Mouse (Mus musculus): Measurements from ENCODE around the gene Slc9a3. TPM values are rescaled to one million over a fixed set of nuclear protein-coding genes. Genes with fewer than 3 reads are reported as not detected.

Slc9a3 gene
- total RNA-seq (2014; fragmentation: Nextera tagmentation) = not detected in 2 replicates
- total RNA-seq (2017) = not detected in 2 replicates

GRCm38 (mm10) chr13:74121141-74121602, at the start of gene Slc9a3:
TSS of gene Slc9a3 (plus strand) at chr13:74121457.
- no peak for ATAC-seq (replicated peaks; ENCODE audit: low FRiP score, low TSS enrichment, poor library complexity, severe bottlenecking)

GRCm38 (mm10) chr13:74071714-74072113, 49.5 kb upstream of the Slc9a3 start:
- no peak for ATAC-seq (replicated peaks; ENCODE audit: low FRiP score, low TSS enrichment, poor library complexity, severe bottlenecking)

DNA sequence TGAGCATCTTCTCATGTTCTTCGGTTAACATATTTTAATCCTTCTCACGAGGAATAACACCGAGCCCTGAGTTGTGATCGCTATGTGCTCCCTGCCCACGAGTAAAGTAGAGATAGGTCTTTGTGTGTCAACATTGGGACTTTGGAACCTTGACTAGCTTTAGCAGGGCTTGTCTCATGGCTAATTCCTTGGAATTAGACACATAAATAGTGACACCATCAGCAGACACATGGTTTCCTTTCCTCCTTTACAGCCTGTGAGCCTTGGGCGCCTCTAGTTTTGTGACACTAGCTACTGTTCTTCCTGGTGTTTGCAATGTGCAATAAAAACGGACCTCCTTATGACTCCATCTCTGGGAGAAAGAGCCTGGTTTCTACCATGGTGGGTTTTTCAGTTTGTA, 47.9 kb upstream of the Slc9a3 start:
- ATAC-seq (replicated peaks; ENCODE audit: low FRiP score, low TSS enrichment, poor library complexity, severe bottlenecking) = no peak

DNA sequence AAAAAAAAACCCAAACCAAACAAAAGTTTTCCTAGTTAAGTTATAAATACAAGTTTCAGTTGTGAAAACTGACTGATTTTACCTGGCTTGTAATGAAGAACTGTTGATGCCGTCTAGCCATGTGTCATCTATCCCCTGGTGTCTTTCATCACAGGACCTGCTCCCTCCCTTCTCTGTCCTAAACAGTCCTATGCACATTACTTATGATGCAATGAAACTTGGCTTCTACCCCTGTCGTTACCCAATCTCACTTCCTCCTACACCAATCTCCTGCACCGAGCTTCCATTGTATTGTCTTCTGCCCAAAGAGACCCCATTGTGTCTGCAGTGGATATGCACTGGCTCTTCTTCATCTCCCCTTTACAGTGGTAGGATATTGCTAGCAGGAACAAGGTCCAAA, 31.0 kb upstream of the Slc9a3 start:
- no peak for ATAC-seq (replicated peaks; ENCODE audit: low FRiP score, low TSS enrichment, poor library complexity, severe bottlenecking)

DNA sequence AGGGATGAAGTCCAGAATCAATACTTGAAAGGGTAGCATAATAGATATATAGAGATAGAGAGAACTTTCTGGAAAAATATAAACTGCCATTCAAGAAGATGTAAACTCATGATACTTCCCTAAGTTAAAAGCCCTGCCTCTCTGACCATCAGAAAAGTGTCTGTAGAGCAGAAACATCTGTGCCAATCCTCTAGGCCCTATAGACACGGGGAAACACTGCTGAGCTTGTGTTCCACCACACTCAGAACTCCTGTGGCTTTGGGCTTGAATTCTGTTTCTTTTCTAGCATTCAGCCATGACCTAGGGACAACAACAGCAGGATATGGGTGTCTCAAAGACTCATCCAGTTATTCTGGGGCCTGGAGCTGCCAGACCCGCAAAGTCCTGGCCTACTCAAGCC, 25.3 kb upstream of the Slc9a3 start:
- no peak for ATAC-seq (replicated peaks; ENCODE audit: low FRiP score, low TSS enrichment, poor library complexity, severe bottlenecking)

GRCm38 (mm10) chr13:74096715-74097363, 24.4 kb upstream of the Slc9a3 start:
- ATAC-seq (replicated peaks; ENCODE audit: low FRiP score, low TSS enrichment, poor library complexity, severe bottlenecking) = peak; percentile 89

DNA sequence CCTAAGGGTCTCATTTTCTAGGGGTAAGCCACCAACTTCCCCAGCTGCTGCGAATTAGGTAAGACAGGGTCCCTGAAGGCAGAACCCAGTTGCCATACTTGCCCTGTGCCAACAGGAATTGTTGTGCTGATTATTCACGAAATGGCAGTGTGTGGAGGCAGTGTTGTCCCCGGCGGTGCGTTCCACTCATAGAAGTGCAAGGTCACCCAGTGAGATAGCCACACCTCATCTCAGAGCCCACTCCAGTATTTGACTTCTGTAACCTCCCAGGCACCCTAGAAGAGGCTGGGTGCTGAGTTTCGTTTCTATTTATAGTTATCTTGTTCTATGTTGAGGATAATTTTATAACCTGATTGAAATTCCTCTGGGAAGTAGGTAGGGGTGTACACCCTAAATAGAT, 22.3 kb upstream of the Slc9a3 start:
- no peak for ATAC-seq (replicated peaks; ENCODE audit: low FRiP score, low TSS enrichment, poor library complexity, severe bottlenecking)

DNA sequence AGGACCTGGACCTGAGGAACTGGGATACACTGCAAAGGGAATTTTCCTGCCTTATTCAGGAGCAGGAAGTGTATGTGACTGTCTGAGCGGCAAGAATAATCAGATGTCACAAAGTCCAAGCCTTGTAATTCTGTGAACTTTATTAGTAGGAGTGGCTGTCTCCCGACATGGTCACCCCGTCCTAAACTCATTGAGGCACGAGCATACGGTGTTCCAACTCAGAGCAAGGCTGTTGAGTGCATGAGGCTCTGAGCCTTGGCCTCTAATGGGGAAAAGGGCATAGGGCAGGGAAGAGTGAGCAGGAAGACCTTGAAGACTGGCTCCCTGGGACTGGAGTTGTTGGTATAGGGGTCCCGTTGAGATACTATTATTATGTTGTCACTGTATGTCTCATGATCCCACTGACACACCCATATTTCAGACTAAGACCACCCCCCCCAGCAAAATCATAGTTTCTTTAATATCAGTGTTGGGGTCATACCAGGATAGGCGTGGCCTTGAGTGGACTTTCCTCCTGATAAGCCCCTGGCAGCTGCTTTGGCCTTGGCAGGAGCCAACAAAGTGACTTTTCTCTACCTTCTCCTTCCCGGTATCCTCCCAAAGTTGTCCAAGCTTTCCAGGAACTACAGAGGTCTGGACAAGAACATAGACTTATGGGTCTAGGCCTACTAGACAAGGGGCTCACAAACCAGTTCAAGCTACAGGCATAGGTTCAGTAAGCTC, 19.0 kb upstream of the Slc9a3 start:
- ATAC-seq (replicated peaks; ENCODE audit: low FRiP score, low TSS enrichment, poor library complexity, severe bottlenecking) = no peak

DNA sequence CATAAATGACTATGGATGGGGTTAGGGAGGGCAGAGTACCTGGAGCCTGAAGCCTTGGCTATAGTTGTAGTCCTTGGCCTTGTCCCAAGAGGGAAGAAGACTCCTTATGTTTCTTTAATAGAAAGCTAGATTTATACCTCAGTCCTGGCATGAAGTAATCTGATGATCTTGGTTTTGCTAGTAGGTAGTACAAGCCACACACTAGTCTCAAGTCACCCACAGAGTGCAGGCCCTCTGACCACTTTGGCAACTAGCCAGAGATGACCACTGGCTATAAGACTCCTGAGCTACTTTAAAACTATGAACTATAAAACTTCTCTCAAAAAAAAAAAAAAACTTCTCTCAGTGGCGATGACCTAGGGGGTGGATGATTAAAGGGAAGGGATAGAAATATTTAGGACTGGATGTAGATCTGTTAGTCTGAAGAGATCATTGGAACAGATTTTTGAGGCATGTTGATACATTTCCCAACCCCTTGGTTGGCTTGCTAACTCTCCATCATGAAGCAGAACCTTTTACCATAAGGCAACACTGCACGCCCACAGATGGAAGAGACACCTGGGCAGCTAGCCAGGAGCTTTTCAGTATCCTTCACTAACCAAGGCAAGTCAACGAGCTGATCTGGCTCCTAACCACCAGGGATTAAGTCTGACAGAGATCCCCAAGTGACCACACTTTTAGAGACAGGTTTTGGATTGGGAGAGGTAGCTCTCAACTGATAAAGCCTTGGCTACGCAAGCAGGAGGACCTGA, 18.2 kb upstream of the Slc9a3 start:
- ATAC-seq (replicated peaks; ENCODE audit: low FRiP score, low TSS enrichment, poor library complexity, severe bottlenecking) = no peak

DNA sequence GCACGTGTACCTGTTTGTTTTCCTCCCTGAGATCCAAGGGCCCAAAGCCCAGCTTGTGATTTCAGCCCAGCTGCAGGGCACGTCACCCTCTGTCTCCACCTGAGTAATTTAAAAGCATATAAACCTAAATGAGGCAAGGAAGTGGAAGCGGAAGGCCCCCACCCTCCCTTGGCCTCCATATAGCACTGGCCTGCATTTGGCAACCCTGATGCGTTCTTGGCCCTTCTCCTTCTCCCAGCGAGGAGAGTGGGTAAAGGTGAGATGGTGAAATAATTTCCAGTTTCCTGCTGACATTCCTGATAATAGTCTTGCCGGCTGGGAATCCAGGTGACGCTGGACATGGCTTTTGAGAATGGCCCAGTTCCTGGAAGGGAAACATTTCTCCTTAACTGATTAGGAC, 16.8 kb upstream of the Slc9a3 start:
- ATAC-seq (replicated peaks; ENCODE audit: low FRiP score, low TSS enrichment, poor library complexity, severe bottlenecking) = no peak

DNA sequence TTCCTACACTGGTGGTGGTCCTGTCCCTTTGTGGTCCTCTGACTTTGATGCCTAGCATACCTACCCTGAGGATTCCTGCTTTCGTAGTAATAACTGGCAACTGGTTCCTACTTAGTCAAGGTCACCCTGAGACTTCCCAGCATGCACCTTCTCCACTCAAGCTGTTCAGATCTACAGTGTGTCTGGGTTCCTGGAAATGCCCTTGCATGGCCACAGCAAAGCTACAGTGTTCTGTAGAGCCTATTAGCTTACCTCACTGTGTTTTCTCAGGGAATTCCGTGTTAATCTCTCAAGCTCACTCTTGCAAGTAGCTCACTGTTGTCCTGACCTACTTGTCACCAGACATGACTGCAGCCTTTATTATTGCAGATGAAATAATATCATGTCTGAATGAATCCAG, 13.8 kb upstream of the Slc9a3 start:
- no peak for ATAC-seq (replicated peaks; ENCODE audit: low FRiP score, low TSS enrichment, poor library complexity, severe bottlenecking)

GRCm38 (mm10) chr13:74112593-74112992, 8.7 kb upstream of the Slc9a3 start:
- no peak for ATAC-seq (replicated peaks; ENCODE audit: low FRiP score, low TSS enrichment, poor library complexity, severe bottlenecking)

DNA sequence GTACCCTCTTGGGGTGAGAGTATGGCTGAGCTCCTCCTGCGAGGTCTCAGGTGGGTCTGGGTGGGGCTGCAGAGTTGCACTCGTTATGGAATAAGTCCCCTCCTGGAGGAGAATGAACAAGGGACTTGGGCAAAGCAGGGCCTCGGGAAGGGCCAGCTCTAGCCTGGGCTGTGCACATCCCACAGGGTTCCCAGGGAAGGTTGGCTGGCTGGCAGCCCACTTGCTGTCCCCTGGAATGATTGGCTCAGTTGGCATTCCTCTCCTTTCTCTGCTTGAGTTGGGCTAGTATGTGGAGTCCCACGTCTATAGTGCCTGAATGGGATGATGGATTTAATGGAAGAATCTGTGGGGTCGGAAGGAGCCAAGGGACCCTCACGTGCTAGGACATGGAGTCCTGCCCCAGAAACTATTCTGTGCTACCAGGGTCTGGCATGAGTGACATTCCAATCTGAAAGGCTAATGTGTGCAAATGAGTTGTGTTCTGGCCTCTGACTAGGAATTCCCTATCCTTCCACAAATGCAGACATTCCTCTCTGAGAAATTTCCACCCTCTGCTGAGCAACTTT, 7.5 kb upstream of the Slc9a3 start:
- no peak for ATAC-seq (replicated peaks; ENCODE audit: low FRiP score, low TSS enrichment, poor library complexity, severe bottlenecking)

GRCm38 (mm10) chr13:74121795-74122330, 606 bp downstream of the Slc9a3 start:
- no peak for ATAC-seq (replicated peaks; ENCODE audit: low FRiP score, low TSS enrichment, poor library complexity, severe bottlenecking)

- ATAC-seq (replicated peaks; ENCODE audit: low FRiP score, low TSS enrichment, poor library complexity, severe bottlenecking) = no peak
Measured at GRCm38 (mm10) chr13:74122632-74123031, 1.4 kb downstream of the Slc9a3 start.

DNA sequence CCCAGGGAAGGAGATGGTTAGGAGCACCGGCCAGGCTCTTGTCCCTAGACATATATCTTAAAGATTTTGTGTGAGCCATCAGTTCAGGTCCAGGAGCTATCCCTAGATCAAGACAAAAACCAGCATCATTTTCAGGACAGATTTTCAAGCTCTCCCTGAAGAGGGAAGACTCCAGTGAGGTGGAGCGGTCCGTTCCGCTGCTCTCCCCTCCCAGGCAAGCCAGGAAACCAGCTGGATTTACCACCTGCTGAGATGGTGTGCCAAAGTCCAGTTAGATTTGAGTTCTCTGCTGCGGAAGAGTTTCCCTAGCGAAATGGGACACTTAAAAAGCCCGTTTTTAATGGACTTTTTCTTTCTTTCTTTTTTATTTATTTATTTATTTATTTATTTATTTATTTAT, 6.3 kb downstream of the Slc9a3 start:
- no peak for ATAC-seq (replicated peaks; ENCODE audit: low FRiP score, low TSS enrichment, poor library complexity, severe bottlenecking)

DNA sequence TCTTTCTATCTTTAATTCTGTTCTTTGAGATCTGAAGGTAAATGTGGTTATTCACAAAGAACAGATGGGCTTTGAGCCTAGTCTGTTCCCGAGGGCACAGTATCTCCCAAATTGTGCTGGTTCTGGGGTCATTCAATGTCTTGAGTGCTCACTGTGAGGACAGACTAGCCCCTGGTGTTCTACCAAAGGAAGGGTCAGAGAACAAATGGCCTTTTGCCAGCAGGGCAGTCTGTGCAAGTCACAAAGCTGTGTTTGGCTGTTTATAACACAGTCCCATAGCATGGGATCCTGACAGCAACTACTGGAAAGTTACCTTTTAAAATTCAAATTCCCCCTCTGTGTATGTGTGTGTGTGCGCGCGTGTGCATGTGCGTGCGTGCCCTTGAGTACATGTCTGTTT, 8.7 kb downstream of the Slc9a3 start:
- ATAC-seq (replicated peaks; ENCODE audit: low FRiP score, low TSS enrichment, poor library complexity, severe bottlenecking) = no peak

DNA sequence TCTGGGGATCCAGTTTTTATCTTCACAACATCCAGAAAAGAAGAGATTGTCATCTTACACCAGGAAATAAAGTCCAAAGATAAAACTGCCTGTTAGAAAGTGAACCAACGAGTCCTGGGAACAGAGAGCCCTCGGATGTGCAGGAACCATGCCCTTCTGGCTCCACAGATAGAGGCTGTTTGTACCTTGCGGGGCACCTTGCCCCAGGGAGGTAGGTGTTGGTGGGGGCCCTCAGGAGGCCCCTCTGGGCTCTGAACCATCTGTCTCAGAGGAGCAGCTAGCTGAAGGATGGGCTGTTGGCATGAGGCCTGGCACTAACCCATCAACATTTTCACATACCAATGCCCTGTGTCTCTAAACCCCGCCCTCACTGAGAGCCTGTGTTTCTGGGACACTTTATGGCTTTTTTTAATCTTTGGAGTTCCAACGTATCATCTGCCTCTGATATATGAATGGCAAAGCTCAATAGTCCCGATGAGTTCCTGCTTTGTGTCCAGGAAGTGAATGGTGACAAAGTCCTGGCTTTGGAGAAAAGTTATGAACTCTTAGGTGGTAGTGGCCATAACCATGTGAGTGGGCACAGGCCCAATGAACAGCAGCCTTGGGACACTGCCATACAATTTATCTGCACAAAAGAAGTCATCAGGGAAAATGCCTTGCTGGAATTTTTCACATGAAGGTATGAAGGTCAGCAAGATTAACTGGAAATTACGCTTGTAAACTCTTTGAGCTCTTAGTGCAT, 17.8 kb downstream of the Slc9a3 start:
- no peak for ATAC-seq (replicated peaks; ENCODE audit: low FRiP score, low TSS enrichment, poor library complexity, severe bottlenecking)

DNA sequence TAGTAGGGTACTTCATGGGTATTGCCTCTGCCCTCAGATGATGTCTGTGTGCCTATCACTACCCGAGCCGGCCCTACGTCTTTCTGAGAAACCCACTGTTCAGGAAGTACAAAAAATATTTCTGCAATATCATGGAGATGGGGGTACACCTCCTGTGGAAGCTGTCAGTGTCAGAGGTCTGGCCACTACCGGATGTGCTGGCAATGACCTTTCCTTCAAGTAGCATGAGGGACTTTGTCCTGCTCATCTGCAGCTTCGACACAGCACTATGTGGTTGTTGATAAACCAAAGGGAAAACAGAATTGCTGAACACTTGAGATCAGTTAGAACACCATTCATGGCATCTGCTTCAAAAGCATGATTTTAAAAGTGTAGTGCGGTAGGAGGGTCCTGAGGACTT, 19.5 kb downstream of the Slc9a3 start:
- ATAC-seq (replicated peaks; ENCODE audit: low FRiP score, low TSS enrichment, poor library complexity, severe bottlenecking) = no peak
